Mouse (Mus musculus) small intestine, adult 2 months (tissue): ENCODE results near the gene Ccer2. TPM values are rescaled to one million over a fixed set of nuclear protein-coding genes. Genes with fewer than 3 reads are reported as not detected.

Experiments
- H3K27ac ChIP-seq: fragments of 200-500 bp; 2 replicates; pipeline ENCODE4 v1.5.1; 2012; ENCODE audit warnings: low read depth, low read length, control low read depth, inconsistent platforms; ENCODE audit not compliant: insufficient read depth
- H3K27me3 ChIP-seq: fragments of 200-500 bp; 2 replicates; pipeline ENCODE4 v1.6.1; 2012; ENCODE audit warnings: mild to moderate bottlenecking, moderate library complexity, low read length, inconsistent platforms; ENCODE audit not compliant: control insufficient read depth, insufficient read depth
- H3K36me3 ChIP-seq: fragments of 200-500 bp; 2 replicates; pipeline ENCODE4 v1.6.1; 2012; ENCODE audit warnings: mild to moderate bottlenecking, low read length, control low read depth, inconsistent platforms; ENCODE audit not compliant: control insufficient read depth, insufficient read depth
- H3K4me1 ChIP-seq: fragments of 200-500 bp; 2 replicates; pipeline ENCODE4 v1.6.1; 2012; ENCODE audit warnings: low read length, inconsistent platforms, mixed read lengths; ENCODE audit not compliant: control insufficient read depth, insufficient read depth, insufficient read length
- H3K4me3 ChIP-seq: fragments of 200-500 bp; 2 replicates; pipeline ENCODE4 v1.5.1; 2012; ENCODE audit warnings: low read depth, mild to moderate bottlenecking, control low read depth, inconsistent platforms, low read length, moderate library complexity
- CTCF ChIP-seq: fragments of 200-500 bp; IDR thresholded peaks from 2 replicates; pipeline ENCODE4 v1.5.1; 2012; ENCODE audit warnings: low read depth, mild to moderate bottlenecking, control low read depth, inconsistent platforms, low read length, moderate library complexity, mixed read lengths; ENCODE audit not compliant: insufficient replicate concordance, insufficient read length; ENCODE audit errors: extremely low read depth
- POLR2A ChIP-seq: fragments of 200-500 bp; IDR thresholded peaks from 2 replicates; pipeline ENCODE4 v1.6.1; 2012; ENCODE audit warnings: low read depth, mild to moderate bottlenecking, control low read depth, inconsistent platforms, low read length, moderate library complexity
- WGBS: fragments of 180-500 bp; shearing (Covaris S2); methylation state at CpG from one replicate; pipeline ENCODE4 v1.1.7; 2018; 5-methylcytosine and 5-hydroxymethylcytosine counted together
- polyA plus RNA-seq: library from polyadenylated mRNA; depleted of rRNA; stranded (reverse); fragments of >200 nt; gene quantifications from 2 replicates; pipeline ENCODE4 v1.2.3, GENCODE M21; 2012

The Ccer2 gene
- polyA plus RNA-seq, 1 experiment, result not detected

- Histone ChIP-seq H3K36me3 (peaks cover 8% of the 10 kb centered on the region; the same call in 1 of the 2 replicates), H3K4me3 (no peak overlapping the region), H3K27ac (peak overlapping the region; percentile 74), H3K4me1 (peaks cover 4% of the 10 kb centered on the region; the same call in 1 of the 2 replicates), H3K27me3 (no peaks in the 10 kb centered on the region)
- WGBS, result 35% methylated on average over 6 of the region's 6 CpGs
- TF ChIP-seq CTCF, result peak; percentile 87
- TF ChIP-seq POLR2A, result no peak
Observed at GRCm38 (mm10) chr7:28780067-28780658, 24.2 kb downstream of the Ccer2 start.

- H3K27ac ChIP-seq, result peak overlapping the region; percentile 74
- H3K36me3 ChIP-seq, result peaks cover 13% of the 10 kb centered on the region; the same call in 1 of the 2 replicates
- no peaks in the 10 kb centered on the region for H3K27me3 ChIP-seq
- TF ChIP-seq POLR2A, result no peak
- no peak for TF ChIP-seq CTCF
- 71% methylated on average over 7 of the region's 7 CpGs for WGBS
- H3K4me3 ChIP-seq, result no peak overlapping the region
- H3K4me1 ChIP-seq, result peaks cover 4% of the 10 kb centered on the region; the same call in 1 of the 2 replicates
Observed at GRCm38 (mm10) chr7:28780857-28781256, 24.9 kb downstream of the Ccer2 start.

- no peak for TF ChIP-seq CTCF
- TF ChIP-seq POLR2A, result no peak
- H3K27ac ChIP-seq, result peak overlapping the region; percentile 74
Observed at GRCm38 (mm10) chr7:28781261-28781663, 25.3 kb downstream of the Ccer2 start.

GRCm38 (mm10) chr7:28785161-28785560 lies 29.2 kb downstream of the Ccer2 start:
- peaks cover 4% of the 10 kb centered on the region for H3K4me1 ChIP-seq
- TF ChIP-seq CTCF, result no peak
- TF ChIP-seq POLR2A, result no peak
- H3K36me3 ChIP-seq, result peaks cover 7% of the 10 kb centered on the region; the same call in 1 of the 2 replicates
- H3K27ac ChIP-seq, result no peak overlapping the region
- 84% methylated on average over 5 of the region's 5 CpGs for WGBS
- H3K27me3 ChIP-seq, result no peaks in the 10 kb centered on the region
- no peak overlapping the region for H3K4me3 ChIP-seq

More at GRCm38 (mm10) chr7:28781261-28781663, 25.3 kb downstream of the Ccer2 start:
- WGBS, result 81% methylated on average over 8 of the region's 8 CpGs
- Histone ChIP-seq H3K4me1 (peaks cover 4% of the 10 kb centered on the region; the same call in 1 of the 2 replicates), H3K4me3 (no peak overlapping the region), H3K36me3 (peaks cover 13% of the 10 kb centered on the region; the same call in 1 of the 2 replicates), H3K27me3 (no peaks in the 10 kb centered on the region)

- Histone ChIP-seq H3K27me3 (no peaks in the 10 kb centered on the region), H3K4me1 (peaks cover 5% of the 10 kb centered on the region), H3K27ac (no peak overlapping the region)
Observed at GRCm38 (mm10) chr7:28787884-28788283, 31.9 kb downstream of the Ccer2 start.

GRCm38 (mm10) chr7:28788307-28789195 lies 32.6 kb downstream of the Ccer2 start, which contains the start of gene Rinl:
Rinl (plus strand) TSS chr7:28788969.
- H3K4me3 ChIP-seq, result peak within 1 kb of the TSS; percentile 51
- H3K27ac ChIP-seq, result peak within 1 kb of the TSS; percentile 56

More at GRCm38 (mm10) chr7:28787884-28788283, 31.9 kb downstream of the Ccer2 start:
- H3K4me3 ChIP-seq, result no peak overlapping the region
- peaks cover 7% of the 10 kb centered on the region; the same call in 1 of the 2 replicates for H3K36me3 ChIP-seq
- 91% methylated on average over 9 of the region's 9 CpGs for WGBS
- TF ChIP-seq POLR2A (no peak), CTCF (no peak)

More at GRCm38 (mm10) chr7:28788307-28789195, 32.6 kb downstream of the Ccer2 start, which contains the start of gene Rinl:
- Histone ChIP-seq H3K4me1 (peaks cover 5% of the 10 kb centered on the region), H3K36me3 (peaks cover 7% of the 10 kb centered on the region; the same call in 1 of the 2 replicates), H3K27me3 (no peaks in the 10 kb centered on the region)
- 49% methylated on average over 5 of the region's 5 CpGs for WGBS
- no peak for TF ChIP-seq POLR2A
- TF ChIP-seq CTCF, result no peak
